Mouse (Mus musculus) MEL (cell line): ENCODE measurements around the gene Col9a2.

Experiments used
- CTCF ChIP-seq, 3 experiments: IDR thresholded peaks in 2 of 3; conservative IDR thresholded peaks in 1 of 3; 2 replicates each; pipeline ENCODE4 v1.5.1; 2011 to 2012; ENCODE audit warnings: low read length in 3 of 3, low read depth in 2 of 3, mild to moderate bottlenecking in 2 of 3, improper control_type of control experiment in 1 of 3, inconsistent platforms in 1 of 3, mixed read lengths in 1 of 3, moderate library complexity in 1 of 3; ENCODE audit not compliant: control insufficient read depth in 1 of 3, insufficient read depth in 1 of 3, poor library complexity in 1 of 3, severe bottlenecking in 1 of 3
- E2F4 ChIP-seq: IDR thresholded peaks from 2 replicates; pipeline ENCODE4 v1.6.1; 2011; ENCODE audit warnings: low read depth, low read length, improper control_type of control experiment, borderline replicate concordance
- GABPA ChIP-seq: IDR thresholded peaks from 2 replicates; pipeline ENCODE4 v1.6.1; 2012; ENCODE audit warnings: low read depth, mild to moderate bottlenecking, inconsistent platforms, low read length, improper control_type of control experiment, moderate library complexity
- GATA1 ChIP-seq: IDR thresholded peaks from 2 replicates; pipeline ENCODE4 v1.6.1; 2011; ENCODE audit warnings: low read depth, low read length, improper control_type of control experiment
- MYB ChIP-seq: IDR thresholded peaks from 2 replicates; pipeline ENCODE4 v1.6.1; 2011; ENCODE audit warnings: mild to moderate bottlenecking, low read depth, low read length, improper control_type of control experiment
- NELFE ChIP-seq: IDR thresholded peaks from 2 replicates; pipeline ENCODE4 v1.6.1; 2011; ENCODE audit warnings: low read depth, low read length, improper control_type of control experiment
- ZKSCAN1 ChIP-seq: IDR thresholded peaks from 2 replicates; pipeline ENCODE4 v1.6.1; 2012; ENCODE audit warnings: low read depth, mild to moderate bottlenecking, inconsistent platforms, low read length, improper control_type of control experiment, moderate library complexity

DNA sequence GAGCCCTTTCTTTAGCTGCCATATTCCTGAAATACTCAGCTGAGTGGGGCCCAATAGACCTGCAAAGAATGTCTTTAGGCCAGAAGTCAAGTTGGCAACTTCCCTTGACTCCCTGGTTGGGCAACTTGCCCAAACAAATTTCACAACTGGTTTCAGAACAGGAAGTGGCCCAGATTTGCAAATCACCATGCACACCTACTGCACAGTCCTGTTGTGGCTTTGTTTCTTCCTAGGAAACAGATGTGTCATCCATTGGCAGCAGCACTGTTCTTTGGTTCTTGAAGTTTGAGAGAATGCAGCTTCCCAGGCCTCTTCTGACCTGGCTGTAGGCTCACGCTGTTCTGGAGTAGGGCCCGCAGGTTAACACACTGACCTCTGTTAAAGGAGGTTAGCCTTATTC is 15.2 kb upstream of the Col9a2 start:
- TF ChIP-seq CTCF (IDR thresholded peaks at IDR 0.05 in 2 of 3, conservative IDR thresholded peaks at IDR 0.05 in 1 of 3; ENCODE audit: control insufficient read depth in 1 of 3, insufficient read depth in 1 of 3, low read depth in 2 of 3, low read length in 3 of 3, poor library complexity in 1 of 3, severe bottlenecking in 1 of 3) (no peak), GATA1 (no peak), E2F4 (no peak), GABPA (no peak), NELFE (no peak), ZKSCAN1 (no peak), MYB (no peak)
